Mouse (Mus musculus) olfactory bulb, adult 2 months (tissue): ENCODE results near the gene Erbb3.

Experiments
- CTCF ChIP-seq: fragments of 200-500 bp; IDR thresholded peaks from 2 replicates; pipeline ENCODE4 v1.5.1; 2012; ENCODE audit warnings: low read depth, mild to moderate bottlenecking, low read length, moderate library complexity; ENCODE audit not compliant: insufficient read depth
- POLR2A ChIP-seq: fragments of 200-500 bp; IDR thresholded peaks from 2 replicates; pipeline ENCODE4 v1.6.1; 2012; ENCODE audit warnings: mild to moderate bottlenecking, low read depth, low read length, moderate library complexity; ENCODE audit not compliant: insufficient read depth

GRCm38 (mm10) chr10:128525671-128526308, 63.7 kb downstream of the Erbb3 start, which contains the start of gene Esyt1:
- TF ChIP-seq CTCF (peak; percentile 26; the same call in 1 of the 2 replicates), POLR2A (no peak)
